Mouse (Mus musculus) lung, postnatal 0 days (tissue): ENCODE measurements around the gene Samd13. TPM values are rescaled to one million over a fixed set of nuclear protein-coding genes. Genes with fewer than 3 reads are reported as not detected.

ENCODE experiments used
- ATAC-seq: fragments of 200-750 bp; cut with Nextera tagmentation; 2 replicates; pipeline ENCODE4 v1.8.0; 2017; ENCODE audit warnings: moderate library complexity
- DNase-seq: peaks from one replicate; pipeline ENCODE4 v3.0.0-alpha.2; 2016; ENCODE audit warnings: low spot score
- H3K27ac ChIP-seq: fragments of 300-500 bp; sonication (generic); 2 replicates; pipeline ENCODE4 v1.5.1; 2014; ENCODE audit warnings: antibody characterized with exemption, mild to moderate bottlenecking, low read length, mixed read lengths
- H3K27me3 ChIP-seq: fragments of 300-500 bp; sonication (generic); replicated peaks from 2 replicates; pipeline ENCODE4 v1.6.1; 2014; ENCODE audit warnings: low read length, mixed read lengths; ENCODE audit not compliant: insufficient read depth
- H3K36me3 ChIP-seq: fragments of 300-500 bp; sonication (generic); 2 replicates; pipeline ENCODE4 v1.6.1; 2014; ENCODE audit warnings: low read length, mixed read lengths; ENCODE audit not compliant: insufficient read depth
- H3K4me1 ChIP-seq: fragments of 300-500 bp; sonication (generic); 2 replicates; pipeline ENCODE4 v1.6.1; 2014; ENCODE audit warnings: antibody characterized with exemption, low read depth, low read length, mixed read lengths; ENCODE audit not compliant: insufficient read depth
- H3K4me2 ChIP-seq: fragments of 300-500 bp; sonication (generic); replicated peaks from 2 replicates; pipeline ENCODE4 v1.6.1; 2014; ENCODE audit warnings: low read depth, mild to moderate bottlenecking, low read length, moderate library complexity, mixed read lengths
- H3K4me3 ChIP-seq: fragments of 300-500 bp; sonication (generic); 2 replicates; pipeline ENCODE4 v1.5.1; 2014; ENCODE audit warnings: low read depth, low read length
- H3K9ac ChIP-seq: fragments of 300-500 bp; sonication (generic); replicated peaks from 2 replicates; pipeline ENCODE4 v1.6.1; 2014; ENCODE audit warnings: low read depth, mild to moderate bottlenecking
- H3K9me3 ChIP-seq: fragments of 300-500 bp; sonication (generic); 2 replicates; pipeline ENCODE4 v1.6.1; 2016; ENCODE audit warnings: low read length, mixed read lengths
- CTCF ChIP-seq: IDR thresholded peaks from 2 replicates; pipeline ENCODE4 v1.5.1; 2016; ENCODE audit warnings: antibody characterized with exemption, mild to moderate bottlenecking
- EP300 ChIP-seq: IDR thresholded peaks from 2 replicates; pipeline ENCODE4 v1.6.1; 2016; ENCODE audit warnings: antibody characterized with exemption, mild to moderate bottlenecking, control low read depth
- WGBS: fragments of 180-500 bp; shearing (Covaris S2); extraction: QIAGEN DNeasy Blood & Tissue Kit; methylation state at CpG from one replicate; pipeline ENCODE4 v1.1.7; 2014; 5-methylcytosine and 5-hydroxymethylcytosine counted together
- polyA plus RNA-seq: library from polyadenylated mRNA; unstranded; fragments of >200 nt; fragmentation: Nextera tagmentation; extraction: Ambion mirVana; gene quantifications from 2 replicates; pipeline ENCODE4 v1.2.1, GENCODE M21; 2015

Gene Samd13
- polyA plus RNA-seq, 1 experiment from 2014 or later, result 0.58 TPM

GRCm38 (mm10) chr3:146692547-146692946 is 7.2 kb upstream of the Samd13 start:
- H3K4me3 ChIP-seq, result no peak overlapping the region
- no peaks in the 10 kb centered on the region for H3K27me3 ChIP-seq
- H3K4me1 ChIP-seq, result no peaks in the 10 kb centered on the region
- TF ChIP-seq CTCF, result no peak
- TF ChIP-seq EP300, result no peak
- no peak overlapping the region for H3K9ac ChIP-seq
- DNase-seq, result no peak
- no peaks in the 10 kb centered on the region for H3K9me3 ChIP-seq
- H3K4me2 ChIP-seq, result no peak overlapping the region
- no peaks in the 10 kb centered on the region for H3K36me3 ChIP-seq
- H3K27ac ChIP-seq, result no peak overlapping the region
- ATAC-seq, result no peak
- 66% methylated on average over 5 of the region's 5 CpGs for WGBS

DNA sequence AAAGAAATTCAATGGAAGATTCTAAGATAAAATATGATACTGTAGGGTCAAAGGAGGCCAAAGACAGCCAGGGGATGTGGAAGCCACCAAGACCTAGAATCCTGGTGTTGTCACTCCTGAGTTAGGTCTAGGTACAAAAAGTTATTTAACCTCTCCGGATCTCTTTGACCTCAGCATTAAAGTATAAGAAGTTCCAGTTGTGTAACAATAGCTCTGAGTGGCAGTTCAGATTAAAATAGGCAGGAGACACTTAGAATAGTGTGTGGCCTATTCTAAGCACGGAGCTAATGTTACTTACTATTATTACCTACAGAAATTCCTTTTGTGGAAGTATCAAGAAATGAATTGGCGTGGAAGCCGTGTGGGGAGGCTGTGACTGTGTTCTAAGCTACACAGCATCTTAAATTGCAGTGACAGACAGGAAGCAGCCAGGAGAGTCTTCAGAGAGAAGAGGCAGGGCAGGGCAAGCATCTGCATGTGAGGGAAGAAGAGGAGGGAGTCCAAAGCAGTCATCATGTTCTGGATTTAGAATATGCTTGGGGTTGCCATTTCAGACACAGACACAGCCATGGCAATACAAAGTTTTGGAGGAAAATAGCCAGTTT is 1.8 kb upstream of the Samd13 start:
- Histone ChIP-seq H3K9me3 (no peaks in the 10 kb centered on the region), H3K36me3 (no peaks in the 10 kb centered on the region), H3K27me3 (no peaks in the 10 kb centered on the region), H3K27ac (no peak overlapping the region), H3K9ac (no peak overlapping the region), H3K4me2 (no peak overlapping the region), H3K4me3 (no peak overlapping the region), H3K4me1 (no peaks in the 10 kb centered on the region; the same call in 1 of the 2 replicates)
- no peak for ATAC-seq
- no peak for TF ChIP-seq EP300
- TF ChIP-seq CTCF, result no peak
- 83% methylated on average over 4 of the region's 4 CpGs for WGBS
- DNase-seq, result no peak

GRCm38 (mm10) chr3:146686428-146686827 is 1.0 kb upstream of the Samd13 start:
- no peak for DNase-seq
- H3K4me2 ChIP-seq, result no peak overlapping the region
- H3K9ac ChIP-seq, result no peak overlapping the region
- H3K9me3 ChIP-seq, result no peaks in the 10 kb centered on the region
- no peaks in the 10 kb centered on the region for H3K36me3 ChIP-seq
- TF ChIP-seq CTCF (no peak), EP300 (no peak)
- no peak for ATAC-seq
- no peaks in the 10 kb centered on the region; the same call in 1 of the 2 replicates for H3K4me1 ChIP-seq
- 84% methylated on average over 8 of the region's 8 CpGs for WGBS
- no peaks in the 10 kb centered on the region for H3K27me3 ChIP-seq
- no peak overlapping the region for H3K27ac ChIP-seq
- no peak overlapping the region for H3K4me3 ChIP-seq

GRCm38 (mm10) chr3:146683095-146683494 is 2.3 kb downstream of the Samd13 start:
- Histone ChIP-seq H3K9me3 (no peaks in the 10 kb centered on the region), H3K4me2 (no peak overlapping the region), H3K4me1 (no peaks in the 10 kb centered on the region; the same call in 1 of the 2 replicates), H3K36me3 (no peaks in the 10 kb centered on the region), H3K27ac (no peak overlapping the region), H3K9ac (no peak overlapping the region), H3K27me3 (no peaks in the 10 kb centered on the region), H3K4me3 (no peak overlapping the region)
- 70% methylated on average over 2 of the region's 2 CpGs for WGBS
- ATAC-seq, result no peak
- TF ChIP-seq CTCF (no peak), EP300 (no peak)
- no peak for DNase-seq

DNA sequence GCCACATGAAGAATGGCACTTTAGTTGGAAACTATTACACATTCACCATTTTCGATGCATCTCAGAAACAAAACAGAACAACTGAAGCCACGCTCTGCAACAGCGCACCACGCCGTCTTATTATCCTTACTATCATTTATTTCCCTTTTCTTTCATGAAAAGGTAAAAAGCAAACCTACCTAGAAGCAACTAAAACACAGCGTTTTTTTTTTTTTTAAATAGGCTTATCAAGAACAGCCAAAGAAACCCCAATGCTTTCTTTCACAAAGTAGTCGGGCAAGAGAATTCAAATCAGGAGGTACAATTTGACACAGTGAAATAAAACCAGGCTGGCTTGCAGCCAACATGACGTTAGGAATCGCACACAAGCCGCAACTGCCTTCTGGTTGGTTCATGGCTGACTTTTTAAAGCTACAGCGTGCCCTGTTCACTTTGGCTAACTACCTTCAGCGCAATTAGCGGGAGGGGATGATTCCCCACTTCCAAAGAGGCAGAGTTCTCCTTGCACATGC is 3.2 kb downstream of the Samd13 start:
- DNase-seq, result peak; percentile 43
- Histone ChIP-seq H3K4me2 (peak overlapping the region; percentile 54), H3K4me3 (peak overlapping the region; percentile 20; the same call in 1 of the 2 replicates), H3K9ac (no peak overlapping the region), H3K27me3 (no peaks in the 10 kb centered on the region), H3K27ac (no peak overlapping the region), H3K4me1 (no peaks in the 10 kb centered on the region; the same call in 1 of the 2 replicates), H3K36me3 (no peaks in the 10 kb centered on the region), H3K9me3 (no peaks in the 10 kb centered on the region)
- WGBS, result 37% methylated on average over 13 of the region's 13 CpGs
- no peak for TF ChIP-seq EP300
- TF ChIP-seq CTCF, result no peak
- peak; percentile 9; the same call in 1 of the 2 replicates for ATAC-seq

DNA sequence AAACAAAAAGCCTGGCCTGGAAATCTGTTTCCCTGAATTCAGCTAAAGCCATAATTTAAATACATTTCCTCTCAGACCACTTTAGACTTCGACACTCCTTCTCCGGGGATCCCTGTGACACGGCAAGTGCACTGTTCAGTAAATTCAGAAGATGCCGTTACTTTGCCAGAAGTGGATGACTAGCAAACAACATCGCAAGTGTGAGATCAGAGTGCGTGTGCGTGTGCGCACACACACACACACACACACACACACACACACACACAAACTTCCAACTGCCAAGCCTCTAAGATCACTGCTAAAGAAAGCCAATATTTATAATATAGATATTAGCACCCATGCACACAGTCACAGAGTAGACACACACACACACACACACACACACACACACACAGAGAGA is 3.7 kb downstream of the Samd13 start:
- peak overlapping the region; percentile 54 for H3K4me2 ChIP-seq
- no peak overlapping the region for H3K9ac ChIP-seq
- H3K27ac ChIP-seq, result no peak overlapping the region
- TF ChIP-seq EP300 (no peak), CTCF (no peak)
- 44% methylated on average over 8 of the region's 8 CpGs for WGBS
- H3K27me3 ChIP-seq, result no peaks in the 10 kb centered on the region
- no peaks in the 10 kb centered on the region for H3K9me3 ChIP-seq
- ATAC-seq (0 out of 2 replicates have a peak, but pooled peaks have one; percentile 32), DNase-seq (peak; percentile 28)
- H3K4me3 ChIP-seq, result no peak overlapping the region
- no peaks in the 10 kb centered on the region; the same call in 1 of the 2 replicates for H3K4me1 ChIP-seq
- no peaks in the 10 kb centered on the region for H3K36me3 ChIP-seq
